Mouse (Mus musculus) ES-Bruce4 (cell line): ENCODE data around the gene Nol10.

Experiments
- CTCF ChIP-seq: IDR thresholded peaks from one replicate; pipeline ENCODE4 v1.8.1; 2011; ENCODE audit warnings: low read depth, low read length
- POLR2A ChIP-seq: IDR thresholded peaks from one replicate; pipeline ENCODE4 v1.8.1; 2011; ENCODE audit warnings: low read length; ENCODE audit not compliant: insufficient read depth

DNA sequence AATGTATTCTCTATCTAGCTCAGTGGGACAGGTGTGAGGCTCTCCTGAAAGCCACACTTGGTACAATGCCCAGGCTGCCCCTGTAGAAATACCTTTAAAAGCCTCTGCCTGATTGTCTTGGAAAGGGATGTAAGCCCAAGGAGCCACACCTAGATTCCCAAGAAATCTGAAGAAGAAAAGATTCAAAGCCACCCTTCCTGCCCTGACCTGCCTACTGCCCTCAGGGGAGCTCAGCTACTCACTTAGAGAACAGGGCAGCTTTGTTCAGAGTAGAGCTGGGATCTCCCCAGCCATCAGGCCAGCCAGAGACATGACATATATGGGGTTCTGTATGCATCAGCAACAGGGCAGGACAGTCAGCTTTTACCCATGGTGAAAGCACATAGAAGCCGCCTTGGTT is 48.4 kb upstream of the Nol10 start:
- TF ChIP-seq CTCF, result no peak
- TF ChIP-seq POLR2A, result no peak
